Mouse (Mus musculus): ENCODE results near the gene Dnal4. TPM values are rescaled to one million over a fixed set of nuclear protein-coding genes. Genes with fewer than 3 reads are reported as not detected.
"Not testable (repeated sequence)": the region's sequence is repeated elsewhere in the genome, so short reads cannot be mapped to it uniquely, and the experiment has no call there.

The Dnal4 gene
- 10 to 100 TPM; 13.9 to 24.8 TPM for total RNA-seq (2021)
- 39.9 and 43.0 TPM in 2 replicates for polyA plus RNA-seq (2012; rRNA removed)
- long read RNA-seq, transcript Dnal4-201 (4 exons, 1,472 nt) = major isoform, 21 of 34 reads
- long read RNA-seq, partial matches to known transcripts = 8 of 34 reads
- long read RNA-seq, other reads (novel, unspliced or antisense) = 5 of 34 reads

GRCm38 (mm10) chr15:79777749-79778148 lies at the start of gene Dnal4:
Dnal4 (minus strand) TSS chr15:79777849.
- no peak for DNase-seq

GRCm38 (mm10) chr15:79827061-79827777 lies 49.6 kb upstream of the Dnal4 start:
- DNase-seq = no peak

GRCm38 (mm10) chr15:79826221-79826935 lies 48.7 kb upstream of the Dnal4 start:
- no peak for DNase-seq

GRCm38 (mm10) chr15:79825146-79825825 lies 47.6 kb upstream of the Dnal4 start:
- DNase-seq = no peak

GRCm38 (mm10) chr15:79823588-79824280 lies 46.1 kb upstream of the Dnal4 start:
- peak; percentile 41 for DNase-seq

- no peak for DNase-seq
These were observed 44.9 kb upstream of the Dnal4 start for GRCm38 (mm10) chr15:79822265-79823199.

GRCm38 (mm10) chr15:79818325-79818724 lies 40.7 kb upstream of the Dnal4 start:
- DNase-seq = no peak

- peak; percentile 77 for DNase-seq
These were observed 36.1 kb upstream of the Dnal4 start for GRCm38 (mm10) chr15:79813666-79814258.

- DNase-seq = not testable (repeated sequence)
These were observed 35.2 kb upstream of the Dnal4 start for GRCm38 (mm10) chr15:79812840-79813239.

- no peak for DNase-seq
These were observed 33.3 kb upstream of the Dnal4 start for GRCm38 (mm10) chr15:79810997-79811396.

GRCm38 (mm10) chr15:79810061-79810460 lies 32.4 kb upstream of the Dnal4 start:
- DNase-seq = no peak

- no peak for DNase-seq
These were observed 31.0 kb upstream of the Dnal4 start for GRCm38 (mm10) chr15:79808658-79809057.

GRCm38 (mm10) chr15:79808114-79808513 lies 30.5 kb upstream of the Dnal4 start:
- peak; percentile 38 for DNase-seq

- DNase-seq = no peak
These were observed 29.4 kb upstream of the Dnal4 start for GRCm38 (mm10) chr15:79807050-79807449.

GRCm38 (mm10) chr15:79805246-79805645 lies 27.6 kb upstream of the Dnal4 start:
- no peak for DNase-seq

- DNase-seq = peak; percentile 78
These were observed 26.9 kb upstream of the Dnal4 start, which contains the start of gene Nptxr for GRCm38 (mm10) chr15:79804352-79805071. Nptxr (minus strand) TSS chr15:79804766.

GRCm38 (mm10) chr15:79803533-79804351 lies 26.1 kb upstream of the Dnal4 start:
- DNase-seq = no peak

- DNase-seq = no peak
These were observed 24.7 kb upstream of the Dnal4 start for GRCm38 (mm10) chr15:79802304-79802703.

- no peak for DNase-seq
These were observed 24.0 kb upstream of the Dnal4 start for GRCm38 (mm10) chr15:79801646-79802045.
